In the genomic region with DNA sequence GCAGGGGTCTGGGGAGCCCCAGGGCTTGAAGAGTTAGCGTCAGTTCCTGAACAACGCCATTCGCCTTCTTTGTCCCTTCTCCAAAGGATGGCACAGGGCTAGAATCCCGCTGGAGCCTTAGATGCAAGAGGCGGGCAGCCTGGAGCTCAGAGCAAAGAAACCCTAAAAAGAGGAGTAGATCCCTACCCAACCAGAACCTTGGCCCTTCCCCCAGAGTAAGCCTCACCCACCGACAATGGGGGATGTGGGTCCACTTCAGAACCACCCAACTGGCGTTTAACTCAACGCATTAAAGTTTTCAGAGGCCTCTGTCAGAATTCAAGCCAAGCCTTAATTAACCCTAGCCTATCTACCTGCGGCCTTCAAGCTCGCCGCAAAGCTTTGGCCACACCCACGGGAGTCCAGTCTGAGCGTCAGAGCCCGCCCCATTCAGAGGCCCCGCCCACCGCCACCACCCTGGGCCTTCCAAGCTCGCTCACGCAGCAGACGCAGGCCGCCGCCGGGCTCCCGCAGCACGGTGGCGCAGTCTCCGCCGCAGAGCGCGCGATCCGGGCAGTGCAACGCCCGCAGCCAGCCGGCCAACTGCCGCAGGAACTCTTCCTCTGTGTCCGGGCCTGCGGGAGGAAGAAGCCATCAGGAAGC, we compare ENCODE assay signal across 1 mouse cellular context.
TF ChIP-seq lines count a peak whose summit lies in the region.

No protein-coding gene starts in this region.

TF ChIP-seq in C2C12, 6 proteins besides CTCF, POLR2A, EP300 and RAD21:
- TF ChIP-seq MYOD1 (IDR thresholded peaks at IDR 0.05; ENCODE audit: control insufficient read depth, insufficient read length, low read depth) (no peak), MYOG (IDR thresholded peaks at IDR 0.05; ENCODE audit: control insufficient read depth, extremely low read depth, insufficient read length) (no peak), USF1 (IDR thresholded peaks at IDR 0.05; ENCODE audit: low read depth) (no peak), FOSL1 (IDR thresholded peaks at IDR 0.05; ENCODE audit: insufficient read depth, low read length, poor library complexity, severe bottlenecking) (no peak), CEBPB (IDR thresholded peaks at IDR 0.05; ENCODE audit: low read depth) (no peak), MAX (IDR thresholded peaks at IDR 0.05) (no peak)
